Mouse (Mus musculus) right cerebral cortex, postnatal 36 days (tissue): ENCODE measurements around the gene R3hdm2.

Experiments
- DNase-seq, 2 experiments: peaks; one replicate each; pipeline ENCODE4 v3.0.0; 2022; ENCODE audit warnings: low spot score in 2 of 2, mixed read lengths in 1 of 2

R3hdm2 gene

DNA sequence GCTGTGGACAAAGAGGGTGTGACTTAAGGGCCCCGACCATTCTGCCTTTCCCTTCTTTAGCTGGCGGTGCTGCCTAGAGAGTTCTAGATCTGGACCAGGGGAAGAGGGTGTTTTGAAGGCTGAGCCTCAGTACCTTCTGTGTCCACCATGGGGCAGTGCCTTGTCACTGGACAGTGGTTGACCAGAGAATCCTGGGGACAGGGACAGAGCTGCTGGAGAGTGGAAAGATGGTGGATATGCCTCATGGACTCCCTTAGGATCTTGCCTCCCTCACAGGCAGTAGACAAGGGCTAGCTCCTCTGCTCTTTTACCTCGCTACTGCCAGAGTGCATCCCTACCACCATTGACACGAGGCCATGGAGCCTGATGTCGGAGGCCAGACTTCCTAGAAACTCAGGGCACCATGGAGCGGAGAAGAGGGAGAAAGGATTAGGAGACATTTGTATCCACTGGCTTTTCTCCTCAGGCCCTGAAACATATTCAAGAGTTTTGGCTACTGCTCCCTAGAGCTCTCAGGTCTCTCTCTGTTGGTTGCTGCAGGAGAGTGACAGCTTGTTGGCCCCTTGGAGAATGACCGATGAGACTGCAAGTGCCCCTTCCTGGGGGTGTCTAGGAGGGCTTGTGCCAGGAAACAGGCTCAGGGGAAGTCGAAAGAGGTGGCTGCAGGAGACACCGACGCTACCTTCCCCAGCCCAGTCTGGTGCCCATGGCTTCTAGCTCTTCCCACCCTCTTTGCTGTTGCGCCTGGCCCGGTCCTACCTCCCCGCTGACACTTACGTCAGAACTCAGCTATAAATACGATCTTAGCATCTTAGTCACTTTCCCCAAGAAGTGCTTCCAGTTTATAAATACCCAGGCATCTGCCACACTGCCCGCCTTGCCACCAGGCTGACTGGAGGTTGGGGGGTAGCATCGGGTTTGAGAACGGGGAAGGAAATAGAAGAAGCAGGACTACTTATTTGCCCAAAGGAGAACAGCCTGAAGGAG, 25.9 kb upstream of the R3hdm2 start, which contains the start of gene Inhbe:
Inhbe (minus strand) TSS at position 503 of the 987 bp plus-strand sequence.
- DNase-seq, result peak; percentile 77 to 90

- no peak for DNase-seq
These were observed 24.8 kb upstream of the R3hdm2 start for GRCm38 (mm10) chr10:127355336-127355735.

GRCm38 (mm10) chr10:127360714-127361113, 19.4 kb upstream of the R3hdm2 start:
- no peak for DNase-seq

DNA sequence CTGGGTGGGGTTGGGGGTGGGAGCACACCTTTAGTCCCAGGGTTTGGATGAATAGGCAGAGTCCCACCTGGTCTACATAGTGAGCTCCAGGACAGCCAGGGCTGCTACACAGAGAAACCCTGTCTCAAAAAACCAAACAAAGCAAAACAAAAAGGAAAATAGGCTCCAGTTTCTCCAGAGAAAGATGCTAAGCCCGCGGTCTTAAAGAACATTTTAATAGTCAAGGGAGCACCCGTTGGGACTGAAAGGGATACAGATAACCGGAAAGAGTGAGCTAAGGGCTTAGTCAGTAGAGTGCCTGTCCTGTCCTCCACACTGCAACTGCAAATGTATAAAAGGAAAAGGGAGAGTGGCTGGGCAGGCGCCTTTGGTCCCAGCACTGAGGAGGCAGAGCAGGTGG, 13.0 kb upstream of the R3hdm2 start:
- DNase-seq, result no peak

DNA sequence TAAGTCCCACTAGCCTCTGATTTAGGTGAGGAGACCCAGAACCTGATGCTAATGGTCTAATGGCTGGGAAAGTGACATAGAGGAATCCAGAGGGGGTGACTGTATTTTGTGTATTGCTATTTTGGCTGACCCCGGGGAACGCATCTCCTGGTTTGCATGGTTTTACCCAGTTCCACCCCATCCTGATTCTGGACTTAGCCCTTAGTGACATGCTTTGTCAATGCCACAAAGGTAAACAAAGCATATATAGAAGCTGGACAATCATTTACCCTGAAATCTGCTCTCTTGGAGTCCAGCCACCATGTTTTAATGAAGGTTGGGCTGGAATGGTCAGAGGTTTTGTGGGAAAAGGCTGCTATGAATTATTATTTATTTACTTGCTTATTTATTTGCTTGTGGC, 11.9 kb upstream of the R3hdm2 start:
- no peak for DNase-seq

DNA sequence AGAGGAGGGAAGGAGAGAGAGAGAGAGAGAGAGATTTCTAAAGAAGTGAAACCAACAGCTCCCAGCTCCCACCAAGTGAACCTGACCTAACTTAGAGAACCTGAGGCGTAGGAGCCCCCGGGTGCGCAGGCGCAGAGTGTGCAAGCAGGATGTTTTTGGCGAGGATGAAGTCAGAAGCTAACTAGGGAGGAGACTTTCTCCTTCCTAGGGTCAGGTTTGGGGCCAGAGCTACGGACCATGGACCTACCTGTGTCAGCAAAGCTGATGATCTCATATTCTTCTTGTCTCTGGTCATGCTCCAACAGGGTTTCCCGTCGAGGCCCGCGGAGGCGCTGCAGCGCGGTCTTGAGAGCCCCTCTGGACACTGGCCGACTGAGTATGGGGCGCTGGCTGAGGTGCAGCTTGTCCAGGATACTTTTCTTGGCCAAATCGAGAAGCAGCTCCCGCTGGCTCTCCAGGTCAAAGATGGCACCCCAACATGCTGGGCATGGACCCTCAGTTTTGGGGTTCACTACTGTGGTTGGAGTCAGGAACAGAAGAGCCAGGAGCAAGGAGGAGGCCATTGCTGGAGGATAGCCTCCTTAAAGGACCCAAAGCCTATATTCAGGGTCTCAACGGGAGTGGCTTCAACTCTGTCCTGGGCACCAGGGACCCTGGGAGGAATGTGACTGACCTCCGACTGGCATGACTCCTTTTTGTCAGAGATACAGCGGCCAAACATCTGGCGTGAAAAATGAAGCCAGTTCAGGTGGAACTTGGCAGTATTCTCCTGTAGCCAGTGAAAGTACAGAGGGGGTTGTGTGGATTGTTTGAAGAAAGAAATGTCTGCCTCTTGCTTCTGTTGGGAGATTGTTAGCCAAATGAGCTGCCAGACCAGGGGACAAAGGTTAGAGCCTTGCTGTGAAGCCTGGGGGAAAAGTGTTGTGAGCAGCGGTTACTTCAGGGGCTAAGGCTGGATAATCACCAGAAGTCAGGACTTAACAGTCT, 10.0 kb upstream of the R3hdm2 start, which contains the start of gene Inhbc:
Inhbc (minus strand) TSS at position 598 of the 987 bp plus-strand sequence.
- DNase-seq, result no peak

DNA sequence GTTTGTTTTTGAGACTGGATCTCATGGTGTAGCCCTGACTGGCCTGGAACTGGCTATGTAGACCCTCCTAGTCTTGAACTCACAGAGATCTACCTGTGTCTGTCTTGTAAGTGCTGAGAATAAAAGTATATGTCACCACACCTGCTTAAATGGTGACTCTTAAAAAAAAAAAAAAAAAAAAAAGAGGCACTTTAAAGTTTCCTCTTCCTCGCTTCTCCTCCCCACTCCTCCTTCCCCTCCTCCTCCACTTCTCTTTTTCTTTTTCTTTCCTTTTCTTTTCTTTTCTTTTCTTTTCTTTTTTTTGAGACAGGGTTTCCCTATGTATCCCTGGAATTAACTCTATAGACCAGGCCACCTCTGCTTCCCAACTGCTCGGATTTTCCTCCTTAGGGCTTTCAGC, 9.1 kb upstream of the R3hdm2 start:
- DNase-seq, result no peak

GRCm38 (mm10) chr10:127377700-127378099, 2.4 kb upstream of the R3hdm2 start:
- DNase-seq, result no peak

DNA sequence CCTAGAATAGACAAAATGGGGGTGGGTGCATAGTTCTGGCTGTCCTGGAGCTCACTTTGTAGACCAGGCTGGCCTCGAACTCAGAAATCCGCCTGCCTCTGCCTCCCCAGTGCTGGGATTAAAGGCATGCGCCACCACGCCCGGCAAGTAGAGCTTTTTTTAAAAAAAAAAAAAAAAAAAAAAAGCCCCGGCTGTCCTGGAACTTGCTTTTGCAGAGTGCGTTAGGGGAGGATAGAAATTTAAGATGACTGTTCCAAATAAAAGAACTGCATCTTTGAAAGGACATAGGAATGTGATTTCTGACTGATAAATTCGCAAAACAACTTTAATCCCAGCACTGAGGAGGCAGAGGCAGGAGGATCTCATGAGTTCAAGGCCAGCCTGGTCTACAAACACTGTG, 473 bp upstream of the R3hdm2 start:
- DNase-seq, result no peak

DNA sequence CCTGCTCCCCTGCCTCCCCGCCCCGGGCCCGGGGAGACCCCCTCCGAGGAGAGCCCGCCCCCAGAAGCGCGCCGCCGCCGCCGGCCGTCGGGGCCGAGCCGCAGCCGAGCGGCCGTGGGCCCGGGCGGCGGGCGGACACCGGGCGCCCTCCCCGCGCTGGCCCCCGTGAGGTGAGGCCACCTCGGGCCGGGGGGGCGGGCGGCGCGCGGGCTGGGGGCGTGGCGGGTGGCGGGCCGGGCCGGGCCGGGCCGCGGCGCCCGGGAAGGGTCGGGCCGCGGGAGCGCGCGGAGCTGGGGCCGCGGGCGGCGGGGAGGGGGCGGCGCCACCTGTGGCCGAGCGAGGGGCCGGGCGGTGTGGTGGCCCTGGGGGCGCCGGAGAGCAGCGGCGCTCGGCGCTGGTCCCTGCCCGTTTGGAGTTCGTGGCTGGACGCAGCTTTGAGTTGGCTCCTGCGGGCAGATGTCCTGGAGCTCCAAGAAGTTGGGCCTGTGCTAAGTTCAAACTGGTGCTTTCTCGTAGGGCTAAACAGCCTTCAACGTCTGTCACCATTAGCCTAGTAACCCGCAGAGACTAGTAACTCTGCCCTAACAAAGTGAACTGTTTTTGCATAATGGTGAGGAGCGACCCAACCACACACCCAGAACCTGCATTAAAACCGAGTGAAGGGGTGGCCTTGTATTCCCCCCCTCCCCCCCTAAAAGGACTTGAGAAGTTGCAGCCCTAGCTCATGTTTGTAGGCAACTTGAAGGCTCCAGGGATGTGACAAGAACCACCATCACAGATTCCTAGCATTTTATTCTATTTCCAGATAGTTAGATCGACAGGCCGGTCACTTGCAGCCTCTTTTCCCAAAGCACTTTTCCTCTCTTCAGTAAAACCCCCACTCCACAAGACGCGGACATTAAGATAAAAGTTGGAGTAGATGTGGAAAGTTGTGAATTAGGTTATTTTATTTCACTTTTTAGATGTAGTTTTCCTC, 928 bp downstream of the R3hdm2 start:
- peak in 1 of 2 experiments; percentile 17 for DNase-seq

DNA sequence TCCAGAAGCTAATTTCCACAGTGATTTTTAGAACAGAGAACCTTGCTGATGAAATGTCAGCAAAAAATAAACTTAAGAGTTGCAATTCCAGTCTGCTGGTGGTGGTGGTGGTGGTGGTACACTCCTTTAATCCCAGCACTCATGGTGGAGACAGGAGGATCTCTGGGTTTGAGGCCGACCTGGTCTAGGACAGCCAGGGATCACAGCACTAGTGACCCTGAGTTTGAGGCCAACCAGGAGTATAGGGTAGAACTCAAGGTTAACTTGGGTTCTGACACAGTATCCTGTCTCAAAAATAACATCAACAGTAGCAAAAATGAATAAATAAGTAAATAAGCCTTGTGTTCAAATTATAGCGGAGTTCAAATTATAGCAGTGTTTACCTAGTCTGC, 1.6 kb downstream of the R3hdm2 start:
- no peak for DNase-seq

- DNase-seq, result no peak
These were observed 11.6 kb downstream of the R3hdm2 start for GRCm38 (mm10) chr10:127391774-127392173.

GRCm38 (mm10) chr10:127404701-127405100, 24.6 kb downstream of the R3hdm2 start:
- no peak for DNase-seq

- no peak for DNase-seq
These were observed 27.3 kb downstream of the R3hdm2 start for GRCm38 (mm10) chr10:127407391-127407790.

DNA sequence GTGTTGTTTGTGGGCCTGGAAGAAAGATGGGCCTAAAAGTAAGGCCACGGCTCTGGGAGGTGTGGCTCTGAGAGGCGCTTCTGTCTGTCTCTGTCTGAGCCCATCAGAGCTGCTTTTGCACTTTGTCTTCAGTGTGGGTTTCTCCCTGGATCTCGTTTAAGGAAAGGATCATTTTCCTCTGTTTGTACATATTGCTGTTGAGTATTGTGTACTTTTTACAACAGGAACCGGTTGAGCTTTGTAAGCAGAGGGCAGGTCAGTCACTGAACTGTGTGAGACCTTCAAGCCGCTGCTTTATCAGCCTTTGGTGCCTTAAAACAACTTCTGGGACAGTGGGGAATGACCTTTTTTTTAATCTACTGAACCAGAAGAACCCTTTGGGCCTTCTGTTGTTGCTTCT, 32.0 kb downstream of the R3hdm2 start:
- no peak for DNase-seq

DNA sequence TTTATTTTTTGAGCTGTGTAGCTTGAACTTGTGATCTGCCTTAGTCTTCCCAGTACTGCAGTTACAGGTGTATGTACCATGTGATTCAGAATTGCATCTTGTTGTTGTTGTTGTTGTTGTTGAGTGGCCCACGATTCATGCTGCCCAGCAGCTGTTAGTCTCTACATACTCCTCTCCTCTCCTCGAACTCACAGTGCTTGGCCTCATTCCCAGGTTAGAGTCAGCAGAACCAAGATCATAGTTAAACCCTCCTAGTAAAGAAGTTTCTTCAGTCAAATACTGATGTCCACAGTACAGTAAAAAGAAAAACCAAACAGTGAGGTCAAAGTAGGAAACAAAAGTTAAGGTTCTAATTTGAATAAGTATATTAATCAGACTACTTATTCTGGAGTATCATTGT, 32.6 kb downstream of the R3hdm2 start:
- no peak for DNase-seq

GRCm38 (mm10) chr10:127413585-127413984, 33.5 kb downstream of the R3hdm2 start:
- DNase-seq, result no peak

DNA sequence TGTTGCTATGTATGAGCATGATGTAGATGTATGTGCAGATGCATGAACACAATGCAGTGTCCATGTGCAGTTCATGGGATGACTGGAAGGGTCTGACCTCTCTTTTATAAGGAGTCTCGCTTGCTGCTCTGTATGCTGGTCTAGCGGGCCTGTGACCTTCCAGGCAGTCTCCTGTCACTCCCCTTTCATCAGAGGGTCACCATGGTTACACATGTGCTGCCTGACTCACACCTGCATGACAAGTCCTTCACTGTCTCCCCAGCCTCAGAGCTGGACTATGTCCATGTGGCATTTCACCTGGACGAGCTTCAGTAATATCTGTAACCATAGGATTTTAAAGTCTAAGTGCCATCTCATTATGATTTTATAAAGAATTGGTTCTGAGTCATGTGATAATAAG, 34.0 kb downstream of the R3hdm2 start:
- no peak for DNase-seq

- no peak for DNase-seq
These were observed 40.0 kb downstream of the R3hdm2 start for GRCm38 (mm10) chr10:127420131-127420530.

GRCm38 (mm10) chr10:127420676-127421353, 40.7 kb downstream of the R3hdm2 start:
- DNase-seq, result peak; percentile 46 to 64
